Mouse (Mus musculus) intestine, postnatal 0 days (tissue): ENCODE measurements around the gene Rps6kl1. TPM values are rescaled to one million over a fixed set of nuclear protein-coding genes. Genes with fewer than 3 reads are reported as not detected.

Source experiments
- ATAC-seq: fragments of 200-750 bp; cut with Nextera tagmentation; 2 replicates; pipeline ENCODE4 v1.8.0; 2017; ENCODE audit warnings: mild to moderate bottlenecking, moderate TSS enrichment, moderate library complexity
- H3K27ac ChIP-seq: fragments of 300-500 bp; sonication (generic); 2 replicates; pipeline ENCODE4 v1.5.1; 2014; ENCODE audit warnings: mild to moderate bottlenecking, low read depth, low read length, moderate library complexity
- H3K27me3 ChIP-seq: fragments of 300-500 bp; sonication (generic); replicated peaks from 2 replicates; pipeline ENCODE4 v1.6.1; 2014; ENCODE audit warnings: low read length, mixed read lengths; ENCODE audit not compliant: control insufficient read depth, insufficient read depth
- H3K36me3 ChIP-seq: fragments of 300-500 bp; sonication (generic); 2 replicates; pipeline ENCODE4 v1.6.1; 2014; ENCODE audit warnings: mild to moderate bottlenecking, moderate library complexity; ENCODE audit not compliant: control insufficient read depth, insufficient read depth
- H3K4me1 ChIP-seq: fragments of 300-500 bp; sonication (generic); replicated peaks from 2 replicates; pipeline ENCODE4 v1.6.1; 2014; ENCODE audit warnings: antibody characterized with exemption, low read length, mixed read lengths; ENCODE audit not compliant: control insufficient read depth, insufficient read depth
- H3K4me2 ChIP-seq: fragments of 300-500 bp; sonication (generic); replicated peaks from 2 replicates; pipeline ENCODE4 v1.6.1; 2014; ENCODE audit warnings: low read depth, mild to moderate bottlenecking, moderate library complexity
- H3K4me3 ChIP-seq: fragments of 300-500 bp; sonication (generic); 2 replicates; pipeline ENCODE4 v1.5.1; 2014; ENCODE audit warnings: low read depth, low read length
- H3K9ac ChIP-seq: fragments of 300-500 bp; sonication (generic); 2 replicates; pipeline ENCODE4 v1.6.1; 2014; ENCODE audit warnings: mild to moderate bottlenecking, low read depth, low read length
- H3K9me3 ChIP-seq: fragments of 300-500 bp; sonication (generic); 2 replicates; pipeline ENCODE4 v1.6.1; 2016; ENCODE audit warnings: mixed run types; ENCODE audit not compliant: control insufficient read depth
- CTCF ChIP-seq: sonication (generic); IDR thresholded peaks from 2 replicates; pipeline ENCODE4 v1.5.1; 2016; ENCODE audit warnings: low read depth, mild to moderate bottlenecking, control low read depth, antibody characterized with exemption, moderate library complexity
- WGBS: fragments of 180-500 bp; shearing (Covaris S2); extraction: QIAGEN DNeasy Blood & Tissue Kit; methylation state at CpG from one replicate; pipeline ENCODE4 v1.1.7; 2014; 5-methylcytosine and 5-hydroxymethylcytosine counted together
- polyA plus RNA-seq: library from polyadenylated mRNA; unstranded; fragments of >200 nt; fragmentation: Nextera tagmentation; extraction: Ambion mirVana; gene quantifications from 2 replicates; pipeline ENCODE4 v1.2.1, GENCODE M21; 2015

Gene Rps6kl1
- polyA plus RNA-seq, 1 experiment from 2014 or later, result 1.3 TPM

DNA sequence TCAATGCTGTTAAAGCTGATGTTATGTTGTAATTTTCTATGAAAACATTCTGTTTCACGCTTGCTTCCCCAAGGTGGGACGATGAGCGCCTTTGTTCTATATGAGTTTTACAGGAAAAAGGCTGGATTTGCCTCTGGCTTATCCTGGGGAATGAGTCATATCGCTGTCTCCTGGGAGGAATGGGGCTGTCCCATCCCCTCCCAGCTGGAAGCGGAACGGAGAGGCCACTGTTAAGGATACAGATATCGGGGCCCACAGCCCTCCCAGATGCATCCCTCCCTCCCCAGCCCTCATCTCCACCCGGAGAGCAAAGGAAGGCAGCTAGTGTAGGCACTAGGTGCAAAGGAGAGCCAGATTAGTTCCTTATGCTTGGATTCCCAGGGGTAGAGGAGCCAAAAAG, 34.7 kb upstream of the Rps6kl1 start:
- no peak for ATAC-seq
- Histone ChIP-seq H3K9me3 (no peaks in the 10 kb centered on the region), H3K4me1 (no peaks in the 10 kb centered on the region), H3K4me3 (no peak overlapping the region), H3K27ac (no peak overlapping the region), H3K4me2 (no peak overlapping the region), H3K9ac (no peak overlapping the region), H3K27me3 (no peaks in the 10 kb centered on the region), H3K36me3 (no peaks in the 10 kb centered on the region)
- WGBS, result 38% methylated on average over 8 of the region's 8 CpGs
- TF ChIP-seq CTCF, result no peak

DNA sequence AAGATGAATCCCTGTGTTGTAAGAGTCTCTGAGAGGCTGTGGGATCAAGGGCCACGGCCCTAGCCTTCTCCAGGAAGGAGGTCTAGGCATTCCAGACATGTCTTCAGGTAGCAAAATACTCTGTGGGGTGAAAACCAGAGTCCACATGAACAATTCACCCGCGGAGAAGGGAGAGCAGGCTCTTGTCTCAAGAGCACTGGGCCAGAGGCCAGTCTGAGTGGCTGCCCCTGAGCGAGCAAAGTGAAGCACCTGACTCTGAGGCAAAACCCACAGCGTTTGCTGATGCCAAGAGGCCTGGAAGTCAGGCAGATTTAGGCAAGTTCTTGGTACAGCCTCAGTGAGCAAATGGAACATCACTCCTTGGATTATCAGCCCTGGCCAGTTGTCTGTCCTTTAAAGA, 33.1 kb upstream of the Rps6kl1 start:
- Histone ChIP-seq H3K4me3 (no peak overlapping the region), H3K27ac (no peak overlapping the region), H3K9me3 (no peaks in the 10 kb centered on the region), H3K4me2 (no peak overlapping the region), H3K9ac (no peak overlapping the region), H3K36me3 (no peaks in the 10 kb centered on the region), H3K27me3 (no peaks in the 10 kb centered on the region), H3K4me1 (no peaks in the 10 kb centered on the region)
- no peak for ATAC-seq
- 56% methylated on average over 5 of the region's 5 CpGs for WGBS
- TF ChIP-seq CTCF, result no peak

DNA sequence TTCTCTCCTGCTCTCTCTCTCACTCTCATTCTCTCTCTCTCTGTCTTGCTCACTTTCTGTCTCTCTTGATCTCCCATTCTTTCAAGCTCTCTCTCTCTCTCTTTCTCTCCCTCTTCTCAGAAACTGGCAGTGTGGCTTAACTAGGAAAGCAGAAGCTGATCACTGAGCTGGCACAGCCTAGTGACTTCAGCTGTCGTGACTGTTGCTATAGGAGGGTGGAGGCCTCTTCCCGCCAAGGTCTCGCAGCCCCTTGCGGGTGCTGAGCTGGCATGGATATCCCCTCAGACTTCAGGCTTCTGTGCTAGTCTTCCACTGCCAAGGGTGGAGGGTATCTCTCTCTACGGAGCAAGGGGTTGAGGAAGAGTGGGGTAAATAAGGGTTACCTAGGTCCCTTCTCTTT, 31.8 kb upstream of the Rps6kl1 start:
- Histone ChIP-seq H3K9me3 (no peaks in the 10 kb centered on the region), H3K36me3 (no peaks in the 10 kb centered on the region), H3K27me3 (0 out of 2 replicates have a peak, but pooled peaks cover 3% of the 10 kb centered on the region), H3K4me1 (no peaks in the 10 kb centered on the region), H3K4me3 (no peak overlapping the region), H3K4me2 (no peak overlapping the region), H3K27ac (no peak overlapping the region), H3K9ac (no peak overlapping the region)
- TF ChIP-seq CTCF, result no peak
- WGBS, result 78% methylated on average over 5 of the region's 5 CpGs
- ATAC-seq, result no peak

DNA sequence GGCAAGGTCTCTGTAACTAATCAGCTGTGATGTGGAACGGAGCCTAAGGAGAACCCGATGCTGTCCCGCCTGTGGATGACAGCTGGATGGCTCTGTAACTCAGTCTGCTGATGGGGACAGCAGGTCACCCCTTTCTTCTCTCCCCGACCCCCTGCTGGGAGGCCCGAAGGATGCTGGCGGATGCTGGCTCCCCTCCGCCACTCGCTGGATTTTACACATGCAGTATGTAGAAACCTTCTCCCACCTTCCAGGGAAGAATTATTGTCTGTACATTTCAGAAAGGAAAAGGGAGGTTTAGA, 31.2 kb upstream of the Rps6kl1 start:
- no peak for TF ChIP-seq CTCF
- ATAC-seq, result no peak
- Histone ChIP-seq H3K27ac (no peak overlapping the region), H3K4me3 (no peak overlapping the region), H3K4me1 (no peaks in the 10 kb centered on the region), H3K27me3 (0 out of 2 replicates have a peak, but pooled peaks cover 6% of the 10 kb centered on the region), H3K36me3 (no peaks in the 10 kb centered on the region), H3K9ac (no peak overlapping the region), H3K9me3 (no peaks in the 10 kb centered on the region), H3K4me2 (no peak overlapping the region)
- 26% methylated on average over 8 of the region's 8 CpGs for WGBS

DNA sequence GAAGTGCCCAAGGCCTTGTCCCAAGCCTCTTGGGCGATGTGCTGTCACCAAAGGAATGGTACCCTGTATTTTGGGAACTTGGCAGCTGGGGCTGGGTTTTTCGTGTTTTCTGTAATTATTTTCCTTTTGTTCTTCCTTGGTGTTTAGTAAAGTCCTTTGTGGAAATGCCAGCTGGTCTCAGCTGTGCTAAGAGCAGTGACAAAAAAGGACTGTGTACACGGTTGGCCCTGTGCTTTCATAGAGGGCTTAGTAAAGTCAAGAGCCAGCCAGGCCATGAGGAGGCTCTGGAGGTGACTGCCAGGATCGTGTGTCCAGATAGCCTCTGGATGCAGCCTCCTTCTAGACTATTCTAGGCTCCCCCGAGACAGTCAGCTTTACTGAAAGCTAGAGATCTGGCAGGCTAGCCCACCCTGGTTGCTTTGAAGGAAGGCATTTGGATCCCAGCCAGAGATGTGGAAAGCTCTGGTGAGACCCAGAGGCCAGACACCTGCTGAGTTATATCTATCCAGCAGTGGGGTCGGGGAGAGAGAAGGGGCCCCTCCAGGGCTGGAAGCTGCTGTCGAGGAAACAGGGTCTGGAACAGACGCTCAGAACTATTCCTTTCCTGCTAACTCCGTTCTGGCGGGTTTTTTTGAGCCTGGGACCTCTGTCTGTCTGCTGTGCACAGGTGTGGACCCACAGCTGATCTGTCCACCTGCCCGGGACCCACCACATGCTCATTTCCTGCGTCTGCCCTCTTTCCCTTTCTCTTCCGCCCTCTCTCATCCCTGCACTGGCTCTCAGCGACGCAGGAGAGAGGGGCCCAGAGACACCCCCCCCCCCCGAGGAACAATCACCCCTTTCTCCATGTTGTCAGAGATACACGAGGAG, 30.6 kb upstream of the Rps6kl1 start:
- Histone ChIP-seq H3K4me1 (no peaks in the 10 kb centered on the region), H3K4me3 (no peak overlapping the region), H3K9me3 (no peaks in the 10 kb centered on the region), H3K27ac (no peak overlapping the region), H3K36me3 (no peaks in the 10 kb centered on the region), H3K9ac (no peak overlapping the region), H3K27me3 (0 out of 2 replicates have a peak, but pooled peaks cover 6% of the 10 kb centered on the region), H3K4me2 (no peak overlapping the region)
- no peak for ATAC-seq
- no peak for TF ChIP-seq CTCF
- WGBS, result 40% methylated on average over 16 of the region's 17 CpGs

DNA sequence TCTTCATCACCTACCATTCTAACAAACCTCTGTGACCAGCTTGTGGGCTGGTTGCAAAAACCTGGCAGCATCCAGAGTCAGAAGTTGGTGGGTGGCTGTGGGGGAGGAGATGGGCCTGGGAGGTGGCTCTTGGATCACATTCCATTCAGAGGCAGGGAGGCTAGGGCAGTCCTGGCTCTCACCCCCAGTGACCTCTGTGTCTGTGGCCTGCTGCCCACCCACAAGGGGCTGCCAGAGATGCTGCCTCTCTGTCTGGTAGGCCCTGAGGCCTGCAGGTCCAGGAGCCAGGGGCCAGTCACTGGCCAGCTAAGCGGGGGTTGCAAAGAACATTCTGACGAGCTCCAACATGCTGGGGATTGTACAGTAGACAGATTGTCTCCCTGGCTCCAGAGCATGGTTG, 27.2 kb upstream of the Rps6kl1 start:
- H3K4me2 ChIP-seq, result no peak overlapping the region
- H3K27ac ChIP-seq, result no peak overlapping the region
- H3K9me3 ChIP-seq, result no peaks in the 10 kb centered on the region
- no peak overlapping the region for H3K4me3 ChIP-seq
- H3K27me3 ChIP-seq, result 0 out of 2 replicates have a peak, but pooled peaks cover 6% of the 10 kb centered on the region
- H3K9ac ChIP-seq, result no peak overlapping the region
- H3K36me3 ChIP-seq, result no peaks in the 10 kb centered on the region
- H3K4me1 ChIP-seq, result no peaks in the 10 kb centered on the region
- no peak for TF ChIP-seq CTCF
- ATAC-seq, result no peak
- 78% methylated on average over 2 of the region's 2 CpGs for WGBS
